Mouse (Mus musculus): ENCODE data around the gene Pzp. TPM values are rescaled to one million over a fixed set of nuclear protein-coding genes. Genes with fewer than 3 reads are reported as not detected.
A peak's percentile ranks its signal among the peaks of the same experiment; 100 is the strongest.

Gene Pzp
- total and polyA plus RNA-seq, 3 experiments = not detected

GRCm38 (mm10) chr6:128487736-128488135, 38.8 kb downstream of the Pzp start:
- H3K36me3 ChIP-seq (replicated peaks in 1 of 2; ENCODE audit: control insufficient read depth in 1 of 2, insufficient read depth in 1 of 2, low read length in 1 of 2) = no peaks in the 10 kb centered on the region
- no peak overlapping the region for H3K4me2 ChIP-seq (ENCODE audit: insufficient read depth, low read depth, poor library complexity, severe bottlenecking)
- no peak overlapping the region for H3K4me3 ChIP-seq (replicated peaks in 1 of 3; ENCODE audit: low read depth in 2 of 3, low read length in 2 of 3, poor library complexity in 1 of 3)
- dilution Hi-C loops (cut with MboI; ENCODE audit: extremely low pct_ligation_motif_present, extremely low pct_unique_long_range_greater_than_20kb, low sequenced_read_pairs) = no loop called here
- H3K27ac ChIP-seq (ENCODE audit: insufficient read depth, low read depth) = no peak overlapping the region
- in situ Hi-C loops (cut with MboI; ENCODE audit: low pct_ligation_motif_present, low pct_unique_long_range_greater_than_20kb, low sequenced_read_pairs) = no loop called here
- H3K9me3 ChIP-seq (replicated peaks; ENCODE audit: low read length) = no peaks in the 10 kb centered on the region
- no peak overlapping the region for H3K9ac ChIP-seq (ENCODE audit: insufficient read depth, low read depth)
- no peaks in the 10 kb centered on the region for H3K79me2 ChIP-seq (replicated peaks; ENCODE audit: control insufficient read depth, extremely low read depth, insufficient read depth, poor library complexity, severe bottlenecking)
- DNase-seq (ENCODE audit: extremely low read depth) = no peak
- no peaks in the 10 kb centered on the region for H3K27me3 ChIP-seq (replicated peaks)
- TF ChIP-seq SIN3A (IDR thresholded peaks at IDR 0.05; ENCODE audit: low read length) = no peak
- no peak for TF ChIP-seq IRF4 (IDR thresholded peaks at IDR 0.05; ENCODE audit: low read depth, low read length)
- no peak for TF ChIP-seq CHD2 (IDR thresholded peaks at IDR 0.05; ENCODE audit: low read length)
- TF ChIP-seq JUND (conservative IDR thresholded peaks at IDR 0.05; ENCODE audit: low read depth, low read length) = no peak
- TF ChIP-seq SMC3 (IDR thresholded peaks at IDR 0.05; ENCODE audit: low read depth, low read length) = no peak
- TF ChIP-seq MAX (IDR thresholded peaks at IDR 0.05; ENCODE audit: low read length) = no peak
- no peak for TF ChIP-seq E2F4 (IDR thresholded peaks at IDR 0.05; ENCODE audit: insufficient replicate concordance, low read depth, low read length)
- TF ChIP-seq HCFC1 (IDR thresholded peaks at IDR 0.05; ENCODE audit: low read depth, low read length) = no peak
- TF ChIP-seq EP300 (IDR thresholded peaks at IDR 0.05; ENCODE audit: low read length) = no peak
- no peak for TF ChIP-seq GABPA (IDR thresholded peaks at IDR 0.05; ENCODE audit: insufficient replicate concordance, low read depth, low read length)
- TF ChIP-seq ZC3H11A (IDR thresholded peaks at IDR 0.05; ENCODE audit: low read depth, low read length) = no peak
- no peak for TF ChIP-seq KAT2A (IDR thresholded peaks at IDR 0.05; ENCODE audit: insufficient replicate concordance, low read length)
- TF ChIP-seq ZKSCAN1 (IDR thresholded peaks at IDR 0.05; ENCODE audit: borderline replicate concordance, low read depth, low read length) = no peak
- no peak for TF ChIP-seq JUN (IDR thresholded peaks at IDR 0.05; ENCODE audit: insufficient read depth, low read depth, low read length)
- TF ChIP-seq TBP (conservative IDR thresholded peaks at IDR 0.05; ENCODE audit: low read depth, low read length) = no peak
- TF ChIP-seq TCF12 (IDR thresholded peaks at IDR 0.05; ENCODE audit: low read depth, low read length) = no peak
- H3K4me1 ChIP-seq (ENCODE audit: control insufficient read depth in 1 of 2, insufficient read depth in 2 of 2) = peaks cover 0 to 6% of the 10 kb centered on the region in 2 experiments; a peak in 1 of 4 replicates

- DNase-seq (ENCODE audit: extremely low read depth) = peak; percentile 96
- Histone ChIP-seq H3K4me2 (ENCODE audit: insufficient read depth, low read depth, poor library complexity, severe bottlenecking) (peak overlapping the region; percentile 73), H3K9ac (ENCODE audit: insufficient read depth, low read depth) (no peak overlapping the region), H3K9me3 (replicated peaks; ENCODE audit: low read length) (peaks cover 8% of the 10 kb centered on the region), H3K4me1 (ENCODE audit: control insufficient read depth in 1 of 2, insufficient read depth in 2 of 2) (peaks cover 0 to 9% of the 10 kb centered on the region in 2 experiments; a peak in 2 of 4 replicates), H3K79me2 (replicated peaks; ENCODE audit: control insufficient read depth, extremely low read depth, insufficient read depth, poor library complexity, severe bottlenecking) (no peaks in the 10 kb centered on the region), H3K27me3 (replicated peaks) (no peaks in the 10 kb centered on the region), H3K4me3 (replicated peaks in 1 of 3; ENCODE audit: low read depth in 2 of 3, low read length in 2 of 3, poor library complexity in 1 of 3) (no peak overlapping the region), H3K36me3 (replicated peaks in 1 of 2; ENCODE audit: control insufficient read depth in 1 of 2, insufficient read depth in 1 of 2, low read length in 1 of 2) (no peaks in the 10 kb centered on the region), H3K27ac (ENCODE audit: insufficient read depth, low read depth) (no peak overlapping the region)
- no peak for TF ChIP-seq SIN3A (IDR thresholded peaks at IDR 0.05; ENCODE audit: low read length)
- peak; percentile 52; the same call in 1 of the 2 replicates for TF ChIP-seq IRF4 (IDR thresholded peaks at IDR 0.05; ENCODE audit: low read depth, low read length)
- peak; percentile 94 to 100 for TF ChIP-seq CTCF (conservative IDR thresholded peaks at IDR 0.05 in 1 of 2, IDR thresholded peaks at IDR 0.05 in 1 of 2; ENCODE audit: low read depth in 2 of 2, low read length in 2 of 2)
- TF ChIP-seq ZKSCAN1 (IDR thresholded peaks at IDR 0.05; ENCODE audit: borderline replicate concordance, low read depth, low read length) = no peak
- peak; percentile 91 for TF ChIP-seq MAZ (IDR thresholded peaks at IDR 0.05; ENCODE audit: low read depth, low read length)
- no peak for TF ChIP-seq MAX (IDR thresholded peaks at IDR 0.05; ENCODE audit: low read length)
- TF ChIP-seq JUN (IDR thresholded peaks at IDR 0.05; ENCODE audit: insufficient read depth, low read depth, low read length) = no peak
- TF ChIP-seq PAX5 (IDR thresholded peaks at IDR 0.05; ENCODE audit: low read length) = no peak
- no peak for TF ChIP-seq BHLHE40 (IDR thresholded peaks at IDR 0.05; ENCODE audit: low read depth, low read length)
- no peak for TF ChIP-seq CHD2 (IDR thresholded peaks at IDR 0.05; ENCODE audit: low read length)
- TF ChIP-seq E2F4 (IDR thresholded peaks at IDR 0.05; ENCODE audit: insufficient replicate concordance, low read depth, low read length) = no peak
- TF ChIP-seq CHD1 (IDR thresholded peaks at IDR 0.05; ENCODE audit: low read depth, low read length) = no peak
- no peak for TF ChIP-seq MEF2A (IDR thresholded peaks at IDR 0.05; ENCODE audit: borderline replicate concordance, low read depth, low read length)
- peak; percentile 90 for TF ChIP-seq RAD21 (IDR thresholded peaks at IDR 0.05; ENCODE audit: low read depth, low read length)
- no peak for TF ChIP-seq POLR2AphosphoS2 (IDR thresholded peaks at IDR 0.05; ENCODE audit: low read depth, low read length)
- TF ChIP-seq ELF1 (IDR thresholded peaks at IDR 0.05; ENCODE audit: low read depth, low read length) = peak; percentile 15; the same call in 1 of the 2 replicates
- peak; percentile 71; the same call in 1 of the 2 replicates for TF ChIP-seq NELFE (IDR thresholded peaks at IDR 0.05; ENCODE audit: low read depth, low read length)
- no peak for TF ChIP-seq POLR2A (IDR thresholded peaks at IDR 0.05; ENCODE audit: low read depth, low read length)
- TF ChIP-seq SMC3 (IDR thresholded peaks at IDR 0.05; ENCODE audit: low read depth, low read length) = peak; percentile 90
- TF ChIP-seq TCF12 (IDR thresholded peaks at IDR 0.05; ENCODE audit: low read depth, low read length) = no peak
- dilution Hi-C loops (cut with MboI; ENCODE audit: extremely low pct_ligation_motif_present, extremely low pct_unique_long_range_greater_than_20kb, low sequenced_read_pairs) (no loop called here), in situ Hi-C loops (cut with MboI; ENCODE audit: low pct_ligation_motif_present, low pct_unique_long_range_greater_than_20kb, low sequenced_read_pairs) (no loop called here)
Measured at GRCm38 (mm10) chr6:128479463-128480454, 46.8 kb downstream of the Pzp start.
